Mouse (Mus musculus) embryonic facial prominence, embryonic 10.5 days (tissue): ENCODE results near the gene Mt2. TPM values are rescaled to one million over a fixed set of nuclear protein-coding genes. Genes with fewer than 3 reads are reported as not detected.

Experiments
- DNase-seq: peaks from one replicate; pipeline ENCODE4 v3.0.0-alpha.2; 2017; ENCODE audit warnings: low spot score
- H3K27ac ChIP-seq: fragments of 300-500 bp; sonication (generic); replicated peaks from 2 replicates; pipeline ENCODE4 v1.5.1; 2016; ENCODE audit warnings: mild to moderate bottlenecking
- H3K27me3 ChIP-seq: fragments of 300-500 bp; sonication (generic); replicated peaks from 2 replicates; pipeline ENCODE4 v1.6.1; 2016; ENCODE audit warnings: low read depth, mild to moderate bottlenecking; ENCODE audit not compliant: poor library complexity, severe bottlenecking
- H3K36me3 ChIP-seq: fragments of 300-500 bp; sonication (generic); replicated peaks from 2 replicates; pipeline ENCODE4 v1.6.1; 2016; ENCODE audit warnings: mild to moderate bottlenecking, moderate library complexity
- H3K4me1 ChIP-seq: fragments of 300-500 bp; sonication (generic); 2 replicates; pipeline ENCODE4 v1.6.1; 2016
- H3K4me3 ChIP-seq: fragments of 300-500 bp; sonication (generic); 2 replicates; pipeline ENCODE4 v1.5.1; 2016; ENCODE audit warnings: mild to moderate bottlenecking, moderate library complexity
- H3K9me3 ChIP-seq: fragments of 300-500 bp; sonication (generic); 2 replicates; pipeline ENCODE4 v1.6.1; 2016; ENCODE audit warnings: mild to moderate bottlenecking
- WGBS: fragments of 180-500 bp; shearing (Covaris S2); methylation state at CpG from one replicate; pipeline ENCODE4 v1.1.7; 2016; 5-methylcytosine and 5-hydroxymethylcytosine counted together
- polyA plus RNA-seq: library from polyadenylated mRNA; unstranded; fragments of >200 nt; fragmentation: Nextera tagmentation; extraction: Ambion mirVana; gene quantifications from 2 replicates; pipeline ENCODE4 v1.2.1, GENCODE M21; 2016

Gene Mt2
- polyA plus RNA-seq, 1 experiment from 2014 or later = 55.1 TPM

DNA sequence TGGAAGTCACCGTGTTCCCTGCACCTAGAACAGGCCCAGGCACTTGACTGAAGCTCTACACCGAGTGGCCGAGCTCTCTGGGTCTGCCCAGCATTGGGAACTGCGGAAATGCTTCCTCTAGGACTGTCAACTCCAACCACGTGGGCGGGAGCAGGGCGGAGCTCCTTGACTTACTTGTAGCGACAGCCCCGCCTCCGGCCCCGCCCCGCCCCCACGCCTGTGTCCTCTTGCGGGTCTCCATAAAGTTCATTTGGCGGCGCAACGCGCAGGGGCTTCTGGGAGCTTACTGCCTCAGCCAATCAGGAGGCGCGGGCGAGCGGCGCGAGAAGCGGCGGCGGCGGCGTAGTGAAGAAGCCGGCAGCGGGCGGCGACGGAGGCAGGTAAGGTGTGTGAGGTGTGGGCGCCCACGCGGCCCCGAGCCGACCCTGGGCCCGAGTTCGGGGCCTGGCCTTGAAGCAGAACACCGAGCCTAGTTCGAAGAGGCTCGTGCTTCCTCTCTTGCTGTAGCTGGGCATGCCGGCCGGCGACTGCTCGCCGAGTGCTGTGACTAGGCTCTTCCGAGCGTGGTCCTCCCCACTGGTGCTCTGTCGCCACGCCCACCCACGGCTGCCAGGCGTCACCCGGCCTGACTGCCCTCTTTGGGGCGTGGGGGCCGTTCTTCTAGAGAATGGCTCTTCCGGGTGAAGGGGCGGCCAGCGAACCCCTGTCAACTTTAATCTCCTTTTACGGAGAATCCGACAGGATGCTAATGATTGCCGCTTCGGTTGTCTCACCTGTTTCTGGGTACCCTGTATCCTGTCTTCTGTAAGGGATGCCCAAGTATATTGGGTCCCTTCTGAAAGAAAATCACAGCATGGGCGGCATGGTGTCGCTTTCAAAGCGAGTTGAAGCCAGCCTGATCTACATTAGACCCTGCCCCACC is 42.0 kb downstream of the Mt2 start, which contains the start of gene Nup93:
TSS of gene Nup93 (plus strand) at position 313 of the 922 bp plus-strand sequence.
- H3K36me3 ChIP-seq = no peaks in the 10 kb centered on the region
- peak within 1 kb of the TSS; percentile 81 for H3K4me3 ChIP-seq
- WGBS = under 1% methylated on average over 68 of the region's 68 CpGs
- peaks cover 25% of the 10 kb centered on the region for H3K4me1 ChIP-seq
- peak within 1 kb of the TSS; percentile 86 for H3K27ac ChIP-seq
- H3K9me3 ChIP-seq = no peaks in the 10 kb centered on the region
- no peaks in the 10 kb centered on the region for H3K27me3 ChIP-seq
- DNase-seq = peak; percentile 100

Other genes with a start within 250 kb of the Mt2 start
- 37.6 and 39.1 TPM in 2 replicates for gene Amfr, start 159.8 kb upstream of the Mt2 start, polyA plus RNA-seq
- 155 and 158 TPM in 2 replicates for gene Nudt21, start 135.6 kb upstream of the Mt2 start, polyA plus RNA-seq
- gene Ogfod1, start 135.5 kb upstream of the Mt2 start, polyA plus RNA-seq = 14.0 and 14.4 TPM in 2 replicates
- gene Bbs2, start 73.7 kb upstream of the Mt2 start, polyA plus RNA-seq = 12.6 and 16.6 TPM in 2 replicates
- not detected in 2 replicates for gene Mt4, start 35.5 kb upstream of the Mt2 start, polyA plus RNA-seq
- 4.9 and 10.0 TPM in 2 replicates for gene Mt3, start 20.1 kb upstream of the Mt2 start, polyA plus RNA-seq
- gene Mt1, start 6.4 kb downstream of the Mt2 start, polyA plus RNA-seq = 184 and 196 TPM in 2 replicates
- gene Nup93, start 41.9 kb downstream of the Mt2 start, polyA plus RNA-seq = 150 and 152 TPM in 2 replicates
- 0.05 TPM in 1 of 2 replicates, not detected in the other for gene Slc12a3, start 156.5 kb downstream of the Mt2 start, polyA plus RNA-seq
- 53.2 and 58.8 TPM in 2 replicates for gene Herpud1, start 213.8 kb downstream of the Mt2 start, polyA plus RNA-seq